Mouse (Mus musculus) G1E-ER4 (cell line): ENCODE results near the gene Pnisr. TPM values are rescaled to one million over a fixed set of nuclear protein-coding genes. Genes with fewer than 3 reads are reported as not detected.

ENCODE experiments used
- GATA1 ChIP-seq: IDR thresholded peaks from one replicate; pipeline ENCODE4 v1.8.0; 2012; ENCODE audit warnings: low read length, inconsistent platforms
- polyA plus RNA-seq: library from polyadenylated mRNA; stranded (reverse); fragments of >175 nt; gene quantifications from 2 replicates; pipeline ENCODE4 v1.2.3, GENCODE M21; 2012

The Pnisr gene
- polyA plus RNA-seq = 25.7 and 53.8 TPM in 2 replicates

- TF ChIP-seq GATA1 = no peak
Measured at GRCm38 (mm10) chr4:21847481-21848286, at the start of gene Pnisr. TSS of gene Pnisr (plus strand) at chr4:21847583.

DNA sequence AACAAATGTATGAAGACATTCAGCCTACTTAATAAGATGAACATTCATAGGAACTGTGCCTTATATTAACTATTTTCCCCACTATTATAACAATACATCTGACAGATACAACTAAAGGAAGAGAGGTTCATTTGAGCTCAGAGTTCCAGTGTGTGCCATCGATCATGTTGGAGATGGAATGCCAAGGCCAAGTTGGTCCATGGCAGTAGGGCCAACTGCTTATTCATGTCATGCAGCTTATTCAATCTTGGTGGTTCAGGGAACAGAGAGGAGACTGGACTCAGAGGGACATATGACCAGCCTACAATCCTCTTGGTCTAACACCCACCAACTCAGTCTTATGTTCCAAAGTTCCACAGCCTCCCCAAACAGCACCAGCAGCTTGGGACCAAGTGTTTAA is 46.4 kb upstream of the Pnisr start:
- TF ChIP-seq GATA1 = no peak

GRCm38 (mm10) chr4:21801620-21802019 is 45.8 kb upstream of the Pnisr start:
- TF ChIP-seq GATA1 = no peak

DNA sequence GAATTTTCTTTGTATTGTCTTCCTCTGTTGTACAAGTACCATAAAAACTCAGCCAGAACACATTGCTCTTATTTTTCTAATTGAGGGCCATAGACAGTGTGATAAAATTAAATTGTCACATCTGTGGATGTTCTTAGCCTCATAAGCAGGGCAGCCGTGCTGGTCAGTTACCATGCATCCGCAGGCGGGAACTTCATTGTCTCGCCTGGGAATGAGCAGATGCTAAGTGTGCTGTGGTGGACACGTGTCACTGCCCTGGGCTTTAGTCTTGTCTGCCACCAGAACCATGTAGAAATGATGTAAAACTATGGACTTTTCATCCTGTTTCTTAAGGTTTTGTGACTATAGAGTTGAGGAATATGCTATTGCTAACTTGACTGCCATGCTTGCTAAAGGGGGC is 40.2 kb upstream of the Pnisr start:
- TF ChIP-seq GATA1 = no peak

DNA sequence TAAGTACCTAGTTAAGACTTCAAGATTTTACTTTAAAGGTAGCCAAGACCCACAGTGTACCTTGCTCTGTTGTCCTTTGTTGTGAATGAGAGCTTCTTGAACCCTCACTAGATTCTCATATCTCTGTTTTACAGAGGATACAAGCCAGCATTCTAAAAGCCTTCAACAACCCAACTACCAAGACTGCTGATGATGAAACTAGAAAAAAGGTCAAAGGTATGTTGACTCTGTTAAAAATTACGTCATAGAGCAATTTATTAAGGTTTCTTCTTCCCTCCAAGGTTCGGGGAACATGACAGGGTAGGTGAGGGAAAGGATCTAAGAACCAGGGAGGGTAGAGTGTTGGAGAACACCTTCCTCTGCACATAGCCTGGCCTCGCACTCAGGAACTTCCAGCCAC is 36.8 kb upstream of the Pnisr start:
- no peak for TF ChIP-seq GATA1

- TF ChIP-seq GATA1 = no peak
Measured at GRCm38 (mm10) chr4:21812635-21813034, 34.7 kb upstream of the Pnisr start.

DNA sequence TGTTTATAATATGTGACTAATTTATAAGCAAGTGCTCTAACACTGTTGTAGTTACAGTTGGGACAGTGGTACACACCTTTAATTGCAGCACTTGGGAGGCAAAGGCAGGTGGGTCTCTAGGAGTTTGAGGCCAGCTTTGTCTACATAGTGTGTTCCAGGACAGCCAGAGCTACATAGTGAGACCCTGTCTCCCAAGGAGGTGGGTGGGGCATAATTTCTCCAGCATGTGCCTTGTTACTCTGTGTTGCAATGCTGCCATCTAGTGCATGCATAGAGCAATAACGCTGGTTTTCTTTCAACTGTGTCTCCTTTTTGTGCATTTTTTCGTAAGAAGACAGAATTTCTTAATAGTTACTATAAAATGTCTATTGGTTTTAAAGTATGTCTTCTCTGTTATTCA is 33.4 kb upstream of the Pnisr start:
- no peak for TF ChIP-seq GATA1

DNA sequence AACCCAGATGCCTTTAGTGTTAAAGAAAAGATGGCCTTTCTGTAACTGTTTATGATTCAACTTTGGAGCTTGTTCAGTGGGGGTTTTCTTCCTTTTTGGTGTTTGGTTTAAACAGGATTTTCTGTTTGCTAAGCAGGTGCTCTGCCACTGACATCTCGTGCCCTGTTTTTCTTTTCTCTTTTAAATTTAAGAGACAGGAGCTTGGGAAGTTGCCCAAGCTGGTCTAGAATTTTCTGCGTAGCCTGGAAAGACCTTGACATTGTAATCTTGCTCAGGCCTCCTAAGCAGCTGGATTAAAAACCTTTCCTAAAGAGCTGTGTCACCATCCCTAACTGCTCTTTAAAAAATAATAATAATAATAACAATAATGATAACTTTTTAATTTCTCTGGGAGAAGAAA is 20.8 kb upstream of the Pnisr start:
- no peak for TF ChIP-seq GATA1

DNA sequence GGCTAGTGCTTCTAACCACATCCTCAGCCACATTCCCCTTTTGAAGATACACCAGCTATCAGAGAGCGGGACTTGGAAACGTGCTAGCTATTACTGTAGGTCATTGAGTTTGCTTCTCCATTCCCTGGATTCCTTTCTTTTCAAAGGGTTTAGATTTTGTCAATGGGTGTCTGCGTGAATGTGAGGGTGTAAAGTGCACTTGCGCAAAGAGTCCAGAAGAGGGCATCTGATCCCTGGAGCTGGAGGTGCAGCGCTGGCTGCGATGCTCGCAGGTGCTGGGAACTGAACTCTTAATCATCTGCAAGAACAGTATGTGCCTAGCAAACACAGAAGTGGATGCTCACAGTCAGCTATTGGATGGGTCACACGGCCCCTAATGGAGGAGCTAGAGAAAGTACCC is 14.5 kb upstream of the Pnisr start:
- TF ChIP-seq GATA1 = no peak

GRCm38 (mm10) chr4:21848287-21848630 is 876 bp downstream of the Pnisr start:
- no peak for TF ChIP-seq GATA1

DNA sequence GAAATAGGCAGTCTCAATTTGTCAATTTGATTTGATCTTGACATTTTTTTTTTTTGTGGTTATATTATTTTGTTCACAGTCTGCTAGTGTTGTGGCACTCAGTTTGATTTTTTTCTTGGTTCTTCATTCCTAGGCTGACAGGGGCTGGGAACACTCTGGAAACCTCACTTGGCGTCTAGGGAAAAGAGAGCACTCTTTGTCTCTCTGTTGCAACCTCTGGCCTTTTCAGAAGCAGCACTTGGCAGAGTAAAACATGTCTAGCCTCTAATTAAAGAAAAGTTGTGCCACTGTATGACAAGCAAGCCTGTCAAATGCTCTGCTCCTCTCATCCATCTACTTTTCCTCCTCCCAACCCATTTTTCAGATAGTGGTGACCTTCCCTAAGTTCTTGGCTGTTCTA is 10.1 kb downstream of the Pnisr start:
- TF ChIP-seq GATA1 = no peak

DNA sequence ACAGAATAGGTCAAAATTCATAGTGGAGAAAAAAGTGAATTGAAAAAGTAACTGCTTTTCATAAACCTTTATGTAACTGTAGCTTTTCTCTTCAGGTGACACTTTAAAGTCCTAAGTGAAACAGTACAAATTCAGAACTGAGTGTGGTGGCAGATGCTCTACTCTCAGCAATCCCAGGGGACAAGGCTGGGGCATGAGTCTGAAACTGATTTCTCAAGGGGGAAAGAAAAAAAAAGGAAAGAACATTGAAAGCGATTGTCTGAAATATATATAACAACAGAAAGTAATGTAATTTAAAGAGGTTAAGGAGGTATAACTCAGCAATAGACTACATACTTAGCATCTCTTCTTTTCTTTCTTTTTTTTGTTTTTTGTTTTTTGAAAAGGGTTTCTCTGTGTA is 17.8 kb downstream of the Pnisr start:
- TF ChIP-seq GATA1 = no peak

DNA sequence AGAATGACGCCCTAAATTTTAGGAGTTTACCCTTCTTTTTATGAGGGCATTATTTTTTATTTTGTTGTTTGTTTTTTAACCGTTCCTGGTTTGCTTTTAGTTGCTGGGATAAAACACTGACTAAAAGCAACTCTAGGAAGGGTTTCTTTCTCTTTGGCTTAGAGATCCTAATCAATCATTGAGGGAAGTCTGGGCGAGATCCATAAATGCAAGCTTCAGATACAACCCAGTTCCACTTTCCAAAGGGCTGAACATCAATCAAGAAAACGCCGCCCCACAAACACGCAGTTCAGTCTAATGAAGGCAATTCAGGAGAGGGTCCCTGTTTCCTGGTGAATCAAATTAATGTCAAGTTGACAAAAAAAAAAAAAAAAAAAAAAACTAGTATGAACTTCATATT is 31.4 kb downstream of the Pnisr start:
- no peak for TF ChIP-seq GATA1

- TF ChIP-seq GATA1 = no peak
Measured at GRCm38 (mm10) chr4:21879565-21880220, 32.3 kb downstream of the Pnisr start, which contains the start of gene Coq3. TSS of gene Coq3 (plus strand) at chr4:21879673.

DNA sequence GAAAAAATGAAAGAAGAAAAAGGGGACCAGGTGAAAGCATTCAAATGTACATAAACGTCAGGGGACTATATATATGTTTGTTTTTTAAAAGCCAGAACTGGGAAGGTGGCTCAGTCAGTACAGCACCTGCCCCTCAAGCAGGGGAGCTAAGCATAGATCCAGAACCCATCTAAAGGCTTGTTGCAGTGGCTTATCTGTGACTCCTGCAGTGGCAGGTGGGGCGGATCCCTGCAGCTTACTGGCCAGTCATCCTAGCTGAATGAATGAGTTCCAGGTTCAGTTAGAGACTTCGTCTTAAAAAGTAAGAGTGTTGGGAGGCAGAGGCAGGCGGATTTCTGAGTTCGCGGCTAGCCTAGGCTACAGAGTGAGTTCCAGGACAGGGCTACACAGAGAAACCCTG is 35.4 kb downstream of the Pnisr start:
- TF ChIP-seq GATA1 = no peak

GRCm38 (mm10) chr4:21885831-21886230 is 38.4 kb downstream of the Pnisr start:
- no peak for TF ChIP-seq GATA1

Other genes with a start within 250 kb of the Pnisr start
- gene Prdm13, start 161.6 kb upstream of the Pnisr start, polyA plus RNA-seq = not detected in 2 replicates
- gene Ccnc, start 119.9 kb upstream of the Pnisr start, polyA plus RNA-seq = 0.51 and 1.9 TPM in 2 replicates
- 3.6 and 3.9 TPM in 2 replicates for gene Usp45, start 80.4 kb upstream of the Pnisr start, polyA plus RNA-seq
- 4.6 and 6.1 TPM in 2 replicates for gene Tstd3, start 80.4 kb upstream of the Pnisr start, polyA plus RNA-seq
- 5.8 TPM in 2 replicates for gene Coq3, start 32.1 kb downstream of the Pnisr start, polyA plus RNA-seq
- not detected in 2 replicates for gene Faxc, start 83.7 kb downstream of the Pnisr start, polyA plus RNA-seq